ENCODE assay signal across 12 mouse cellular contexts in genomic region chr9:74169904-74170303, GRCm38 (mm10). TPM values are rescaled to one million over a fixed set of nuclear protein-coding genes. Genes with fewer than 3 reads are reported as not detected.
"Had no signal": no experiment of that assay in that cellular context is flagged by ENCODE, and none has a peak within 500 bp of the region (broad histone marks: within the 10 kb centered on the region; RNA-seq: fewer than 3 reads in every experiment).

No protein-coding gene starts in this region.

- H3K9me3 ChIP-seq: limb, embryonic 13.5 days; neural tube, embryonic 13.5 days had no signal

- H3K4me2 ChIP-seq: limb, embryonic 13.5 days; neural tube, embryonic 13.5 days had no signal

- H3K36me3 ChIP-seq: limb, embryonic 13.5 days; neural tube, embryonic 13.5 days had no signal

- H3K27ac ChIP-seq: limb, embryonic 13.5 days; liver, embryonic 14.5 days; neural tube, embryonic 13.5 days had no signal

- H3K4me1 ChIP-seq: limb, embryonic 13.5 days; neural tube, embryonic 13.5 days had no signal

- H3K4me3 ChIP-seq: limb, embryonic 13.5 days; neural tube, embryonic 13.5 days had no signal

- H3K9ac ChIP-seq: limb, embryonic 13.5 days; liver, embryonic 14.5 days; neural tube, embryonic 13.5 days had no signal

- DNase-seq: kidney, adult 8-10 months; kidney, postnatal 25 days; layer of hippocampus, adult 9-11 months; layer of hippocampus, postnatal 36 days; left cerebral cortex, postnatal 4 days; lung, adult 18-20 months; thymus, postnatal 36 days had no signal

- ATAC-seq: intestine, postnatal 0 days had no signal

- H3K27me3 ChIP-seq: limb, embryonic 13.5 days had no signal

RNA-seq across cellular contexts. Expression of gene Wdr72, which starts 59.7 kb away (rescaled TPM):
- polyA plus RNA-seq: small intestine, adult 2 months had no signal
